Mouse (Mus musculus): ENCODE data around the gene Fam183b. TPM values are rescaled to one million over a fixed set of nuclear protein-coding genes. Genes with fewer than 3 reads are reported as not detected.
"Not testable (repeated sequence)": the region's sequence is repeated elsewhere in the genome, so short reads cannot be mapped to it uniquely, and the experiment has no call there.

Fam183b gene
- 4.9 and 8.4 TPM in 2 replicates for polyA plus RNA-seq (2015; fragmentation: Nextera tagmentation; extraction: Ambion mirVana)

DNA sequence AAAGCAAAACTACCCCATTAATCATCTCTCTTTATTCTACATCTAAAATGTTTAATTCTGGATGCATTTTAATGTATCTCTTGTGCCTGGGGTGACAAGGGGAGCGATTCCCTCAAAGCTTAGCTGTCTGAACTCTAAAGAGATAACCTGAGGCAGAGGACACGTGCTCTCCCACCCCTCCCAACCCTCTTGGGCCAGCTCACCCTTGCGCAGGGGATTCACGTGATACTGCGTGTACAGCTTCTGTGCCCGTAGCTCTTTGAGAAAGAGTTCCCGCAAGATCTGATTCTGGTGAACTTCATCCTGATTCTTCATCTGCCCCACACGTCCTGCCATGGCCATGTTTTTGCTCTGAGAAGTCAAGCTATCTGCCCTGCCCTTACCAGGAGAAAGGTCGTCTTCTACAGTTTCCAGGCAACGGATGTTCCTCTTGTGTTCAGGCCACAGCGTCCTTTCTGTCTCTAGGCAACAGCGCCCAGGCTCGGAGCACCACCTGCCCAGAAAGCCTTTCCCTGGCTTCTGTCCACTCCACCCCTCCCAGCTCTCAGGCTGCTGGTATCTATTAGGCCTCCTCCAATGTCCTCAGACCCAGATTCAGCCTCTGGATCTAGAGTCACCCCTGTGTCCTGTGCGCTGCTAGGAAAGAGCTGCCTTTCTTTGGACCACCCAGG lies at the start of gene Fam183b:
Gene Fam183b, minus strand, starts transcription at position 403 of the 671 bp plus-strand sequence.
- H3K9ac ChIP-seq (replicated peaks) = no peak within 1 kb of the TSS
- no peak within 1 kb of the TSS for H3K27ac ChIP-seq (replicated peaks)
- H3K9me3 ChIP-seq = no peaks in the 10 kb centered on the region
- WGBS = 22% methylated on average over 14 of the region's 14 CpGs
- H3K4me3 ChIP-seq = no peak within 1 kb of the TSS
- H3K27me3 ChIP-seq = no peaks in the 10 kb centered on the region
- peaks cover 6% of the 10 kb centered on the region for H3K4me1 ChIP-seq
- peak; percentile 48; the same call in 1 of the 2 replicates for ATAC-seq (replicated peaks)
- no peaks in the 10 kb centered on the region for H3K36me3 ChIP-seq
- peak within 1 kb of the TSS; percentile 26; the same call in 1 of the 2 replicates for H3K4me2 ChIP-seq (replicated peaks)

DNA sequence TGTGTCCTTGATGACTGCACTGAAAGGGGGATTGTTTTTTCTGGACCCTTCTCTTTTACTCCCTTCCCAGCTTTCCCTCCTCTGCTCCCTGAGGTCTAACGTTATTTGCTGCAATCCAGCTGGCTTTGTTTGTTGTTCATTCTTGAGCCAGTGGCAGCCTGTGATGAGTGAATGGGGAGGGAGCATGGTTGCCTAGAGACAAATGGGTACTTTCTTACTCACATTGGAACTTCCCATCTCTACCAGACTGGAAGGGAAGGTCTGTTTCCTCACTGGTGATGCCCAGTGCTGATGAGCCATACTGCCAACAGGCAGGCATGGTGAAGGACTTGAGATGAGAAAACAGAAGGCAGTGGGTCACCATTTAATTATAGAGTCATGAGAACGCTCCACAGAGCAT lies 48.0 kb upstream of the Fam183b start:
- H3K27me3 ChIP-seq = no peaks in the 10 kb centered on the region
- WGBS = 65% methylated on average over 2 of the region's 2 CpGs
- peaks cover 53% of the 10 kb centered on the region for H3K36me3 ChIP-seq
- H3K4me3 ChIP-seq = no peak overlapping the region
- no peak overlapping the region for H3K27ac ChIP-seq (replicated peaks)
- no peak overlapping the region for H3K9ac ChIP-seq (replicated peaks)
- peaks cover 13% of the 10 kb centered on the region for H3K4me1 ChIP-seq
- ATAC-seq (replicated peaks) = no peak
- H3K9me3 ChIP-seq = no peaks in the 10 kb centered on the region
- no peak overlapping the region for H3K4me2 ChIP-seq (replicated peaks)

DNA sequence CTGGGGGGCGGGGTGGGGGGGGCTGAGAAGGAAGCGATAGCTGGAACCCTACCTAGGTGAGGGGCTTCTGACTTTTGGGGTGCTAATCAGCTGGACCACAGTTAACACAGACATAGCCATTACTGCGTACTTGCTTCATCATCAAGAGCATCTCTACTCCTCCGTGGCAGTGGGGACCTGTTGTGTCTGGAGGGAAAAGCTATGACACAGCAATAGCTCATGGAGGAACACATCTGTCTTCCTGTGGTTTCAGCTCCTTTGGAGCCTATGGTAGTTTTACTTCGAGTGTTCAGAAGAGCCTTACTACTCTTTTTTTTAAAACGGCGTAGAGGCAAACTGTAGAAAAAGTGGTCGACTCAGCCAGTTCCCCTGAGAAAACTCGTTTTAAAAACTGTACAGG lies 45.9 kb upstream of the Fam183b start:
- peak; percentile 12; the same call in 1 of the 2 replicates for ATAC-seq (replicated peaks)
- H3K27ac ChIP-seq (replicated peaks) = no peak overlapping the region
- H3K9ac ChIP-seq (replicated peaks) = peak overlapping the region; percentile 89
- H3K4me3 ChIP-seq = peak overlapping the region; percentile 81
- no peaks in the 10 kb centered on the region for H3K27me3 ChIP-seq
- peaks cover 13% of the 10 kb centered on the region for H3K4me1 ChIP-seq
- peaks cover 33% of the 10 kb centered on the region for H3K36me3 ChIP-seq
- peak overlapping the region; percentile 62 for H3K4me2 ChIP-seq (replicated peaks)
- 50% methylated on average over 9 of the region's 9 CpGs for WGBS
- no peaks in the 10 kb centered on the region for H3K9me3 ChIP-seq

- Histone ChIP-seq H3K36me3 (peaks cover 27% of the 10 kb centered on the region), H3K4me3 (peak within 1 kb of the TSS; percentile 81), H3K4me2 (replicated peaks) (peak within 1 kb of the TSS; percentile 62), H3K27ac (replicated peaks) (peak within 1 kb of the TSS; percentile 81), H3K9ac (replicated peaks) (peak within 1 kb of the TSS; percentile 89), H3K27me3 (no peaks in the 10 kb centered on the region), H3K9me3 (no peaks in the 10 kb centered on the region), H3K4me1 (peaks cover 13% of the 10 kb centered on the region)
- under 1% methylated on average over 24 of the region's 24 CpGs for WGBS
- peak; percentile 100 for ATAC-seq (replicated peaks)
These were observed 45.2 kb upstream of the Fam183b start, which contains the start of gene Gm12258 for GRCm38 (mm10) chr11:58846919-58847461. Gm12258 (plus strand) TSS chr11:58847158.

- H3K9me3 ChIP-seq; H3K9ac ChIP-seq (replicated peaks); H3K36me3 ChIP-seq; H3K4me2 ChIP-seq (replicated peaks); H3K27ac ChIP-seq (replicated peaks); H3K27me3 ChIP-seq; ATAC-seq (replicated peaks); H3K4me3 ChIP-seq; H3K4me1 ChIP-seq: not testable (repeated sequence)
These were observed 37.2 kb upstream of the Fam183b start, which contains the start of gene Olfr311 for GRCm38 (mm10) chr11:58838951-58839350. Olfr311 (plus strand) TSS chr11:58839251.

- ATAC-seq (replicated peaks); H3K4me1 ChIP-seq; H3K4me3 ChIP-seq; H3K9ac ChIP-seq (replicated peaks); H3K27me3 ChIP-seq; H3K9me3 ChIP-seq; H3K36me3 ChIP-seq; H3K4me2 ChIP-seq (replicated peaks); H3K27ac ChIP-seq (replicated peaks): not testable (repeated sequence)
- 82% methylated on average over 3 of the region's 3 CpGs for WGBS
These were observed 30.8 kb upstream of the Fam183b start for GRCm38 (mm10) chr11:58832541-58832940.

DNA sequence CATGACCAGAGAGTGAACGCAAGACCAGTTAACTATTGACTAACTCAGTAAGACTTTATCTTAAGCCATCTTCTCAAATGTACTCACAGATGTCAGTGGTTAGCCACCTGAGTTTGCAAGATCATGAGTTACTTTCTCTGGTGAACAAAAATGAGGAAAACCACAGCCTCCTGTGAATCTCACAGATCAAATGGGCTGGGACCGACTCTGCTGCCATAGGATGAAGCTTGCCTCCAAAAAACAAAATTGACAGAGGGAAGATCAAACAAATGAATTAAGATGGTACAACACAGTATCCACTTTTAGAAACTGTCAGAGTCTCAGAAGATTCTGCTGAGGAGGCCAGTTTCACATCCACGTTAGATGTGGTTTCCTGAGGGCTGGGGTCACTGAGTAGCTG lies 28.0 kb upstream of the Fam183b start:
- no peaks in the 10 kb centered on the region for H3K27me3 ChIP-seq
- H3K4me2 ChIP-seq (replicated peaks) = no peak overlapping the region
- H3K9ac ChIP-seq (replicated peaks) = no peak overlapping the region
- 82% methylated on average over 3 of the region's 3 CpGs for WGBS
- H3K4me3 ChIP-seq = no peak overlapping the region
- no peaks in the 10 kb centered on the region for H3K9me3 ChIP-seq
- H3K36me3 ChIP-seq = no peaks in the 10 kb centered on the region
- no peak for ATAC-seq (replicated peaks)
- H3K27ac ChIP-seq (replicated peaks) = no peak overlapping the region
- no peaks in the 10 kb centered on the region for H3K4me1 ChIP-seq

GRCm38 (mm10) chr11:58828937-58829336 lies 27.2 kb upstream of the Fam183b start, which contains the start of gene Olfr312:
Olfr312 (plus strand) TSS chr11:58829237.
- not testable (repeated sequence) for H3K27ac ChIP-seq (replicated peaks); H3K27me3 ChIP-seq; H3K9ac ChIP-seq (replicated peaks); H3K4me1 ChIP-seq; H3K4me2 ChIP-seq (replicated peaks); H3K9me3 ChIP-seq; ATAC-seq (replicated peaks); H3K36me3 ChIP-seq; H3K4me3 ChIP-seq

GRCm38 (mm10) chr11:58815676-58816075 lies 13.9 kb upstream of the Fam183b start:
- Histone ChIP-seq H3K27me3 (no peaks in the 10 kb centered on the region), H3K9ac (replicated peaks) (no peak overlapping the region), H3K27ac (replicated peaks) (no peak overlapping the region), H3K4me2 (replicated peaks) (no peak overlapping the region), H3K9me3 (no peaks in the 10 kb centered on the region), H3K4me1 (no peaks in the 10 kb centered on the region), H3K4me3 (no peak overlapping the region), H3K36me3 (no peaks in the 10 kb centered on the region)
- no peak for ATAC-seq (replicated peaks)
- 92% methylated on average over 1 of the region's 1 CpGs for WGBS

DNA sequence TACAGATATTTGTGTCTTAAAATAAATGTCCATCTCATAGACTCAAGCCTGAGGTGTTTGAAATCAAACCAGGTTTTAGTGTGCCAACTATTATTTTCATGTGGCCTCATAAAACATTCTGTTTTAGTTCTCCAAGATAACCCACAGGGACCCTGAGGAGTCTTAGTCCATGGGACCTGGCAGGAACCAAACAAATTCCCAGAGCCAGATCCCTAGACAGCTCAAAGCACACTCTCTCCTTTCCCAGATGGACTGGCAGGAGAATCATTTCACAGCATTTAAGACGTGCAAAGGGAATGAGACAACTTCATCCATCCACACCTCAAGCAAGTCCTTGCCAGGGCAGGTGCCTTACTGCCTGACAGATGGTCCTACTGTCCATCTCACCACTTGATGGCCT lies 12.9 kb upstream of the Fam183b start, which contains the start of gene Olfr313:
Gene Olfr313, plus strand, starts transcription at position 301 of the 400 bp plus-strand sequence.
- H3K27ac ChIP-seq (replicated peaks); H3K4me2 ChIP-seq (replicated peaks); H3K4me3 ChIP-seq; H3K36me3 ChIP-seq; H3K27me3 ChIP-seq; H3K9ac ChIP-seq (replicated peaks); H3K9me3 ChIP-seq; ATAC-seq (replicated peaks); H3K4me1 ChIP-seq: not testable (repeated sequence)
- 44% methylated on average over 1 of the region's 1 CpGs for WGBS

GRCm38 (mm10) chr11:58812001-58812400 lies 10.2 kb upstream of the Fam183b start:
- Histone ChIP-seq H3K9ac (replicated peaks) (no peak overlapping the region), H3K9me3 (no peaks in the 10 kb centered on the region), H3K4me2 (replicated peaks) (no peak overlapping the region), H3K4me1 (no peaks in the 10 kb centered on the region), H3K4me3 (no peak overlapping the region), H3K27me3 (no peaks in the 10 kb centered on the region), H3K27ac (replicated peaks) (no peak overlapping the region), H3K36me3 (no peaks in the 10 kb centered on the region)
- no peak for ATAC-seq (replicated peaks)
- WGBS = 7% methylated on average over 1 of the region's 1 CpGs

DNA sequence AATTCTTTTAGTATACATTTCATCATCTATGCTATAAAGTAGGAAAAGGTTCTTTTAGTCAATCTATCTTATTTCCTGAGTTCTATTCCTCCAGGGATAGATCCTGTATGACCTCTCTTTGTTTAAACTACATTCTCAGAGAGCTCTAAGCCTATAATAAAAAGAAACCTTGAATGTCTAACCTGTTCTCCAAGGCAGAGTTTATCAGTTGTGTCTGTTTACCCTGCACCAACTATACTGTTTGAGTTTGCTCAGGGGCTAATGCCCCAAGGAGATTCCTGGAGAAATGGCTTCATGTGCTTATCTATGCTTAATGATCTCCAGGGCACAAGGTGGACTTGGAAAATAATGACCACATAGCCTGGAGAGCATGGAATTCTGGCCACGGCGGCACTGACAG lies 2.6 kb upstream of the Fam183b start:
- Histone ChIP-seq H3K4me1 (peaks cover 6% of the 10 kb centered on the region), H3K9ac (replicated peaks) (no peak overlapping the region), H3K4me3 (no peak overlapping the region), H3K9me3 (no peaks in the 10 kb centered on the region), H3K4me2 (replicated peaks) (no peak overlapping the region), H3K27ac (replicated peaks) (no peak overlapping the region), H3K36me3 (no peaks in the 10 kb centered on the region), H3K27me3 (no peaks in the 10 kb centered on the region)
- WGBS = 83% methylated on average over 2 of the region's 2 CpGs
- ATAC-seq (replicated peaks) = no peak
